Mouse (Mus musculus) cerebellum, postnatal 36 days (tissue): Measurements from ENCODE around the gene Thbs3.
A peak's percentile ranks its signal among the peaks of the same experiment; 100 is the strongest.

Experiments
- DNase-seq, 2 experiments: peaks; one replicate each; pipeline ENCODE4 v3.0.0; 2021 to 2022; ENCODE audit warnings: mixed read lengths in 2 of 2

Thbs3 gene

GRCm38 (mm10) chr3:89214681-89215411, at the start of gene Thbs3:
Thbs3 (plus strand) TSS chr3:89215180.
- no peak for DNase-seq

- no peak for DNase-seq
Measured at GRCm38 (mm10) chr3:89165268-89165870, 49.6 kb upstream of the Thbs3 start.

GRCm38 (mm10) chr3:89166945-89167344, 48.0 kb upstream of the Thbs3 start:
- DNase-seq, result no peak

GRCm38 (mm10) chr3:89174844-89175243, 40.1 kb upstream of the Thbs3 start:
- no peak for DNase-seq

GRCm38 (mm10) chr3:89175544-89175943, 39.4 kb upstream of the Thbs3 start:
- no peak for DNase-seq

GRCm38 (mm10) chr3:89176421-89176820, 38.6 kb upstream of the Thbs3 start:
- no peak for DNase-seq

GRCm38 (mm10) chr3:89177242-89178106, 37.5 kb upstream of the Thbs3 start, which contains the start of gene Scamp3:
Scamp3 (plus strand) TSS chr3:89177473.
- peak; percentile 83 to 85 for DNase-seq

GRCm38 (mm10) chr3:89178107-89178385, 36.9 kb upstream of the Thbs3 start:
- DNase-seq, result no peak

GRCm38 (mm10) chr3:89179056-89179455, 35.9 kb upstream of the Thbs3 start:
- DNase-seq, result no peak

GRCm38 (mm10) chr3:89181749-89182500, 33.1 kb upstream of the Thbs3 start:
- no peak for DNase-seq

- DNase-seq, result no peak
Measured at GRCm38 (mm10) chr3:89182531-89183057, 32.4 kb upstream of the Thbs3 start.

GRCm38 (mm10) chr3:89183058-89183958, 31.7 kb upstream of the Thbs3 start, which contains the start of gene Fam189b:
Fam189b (plus strand) TSS chr3:89183143.
- peak; percentile 83 to 90 for DNase-seq

GRCm38 (mm10) chr3:89183959-89184315, 31.0 kb upstream of the Thbs3 start:
- DNase-seq, result peak in 1 of 2 experiments; percentile 39

GRCm38 (mm10) chr3:89187197-89187596, 27.8 kb upstream of the Thbs3 start:
- no peak for DNase-seq

- DNase-seq, result no peak
Measured at GRCm38 (mm10) chr3:89187690-89188477, 27.1 kb upstream of the Thbs3 start.

GRCm38 (mm10) chr3:89188478-89188875, 26.5 kb upstream of the Thbs3 start:
- DNase-seq, result no peak

- no peak for DNase-seq
Measured at GRCm38 (mm10) chr3:89190436-89190835, 24.5 kb upstream of the Thbs3 start.

GRCm38 (mm10) chr3:89193351-89193750, 21.6 kb upstream of the Thbs3 start:
- no peak for DNase-seq

GRCm38 (mm10) chr3:89193853-89194252, 21.1 kb upstream of the Thbs3 start:
- no peak for DNase-seq

GRCm38 (mm10) chr3:89195979-89196877, 18.8 kb upstream of the Thbs3 start:
- DNase-seq, result peak; percentile 78 to 84
